Mouse (Mus musculus) bone marrow, adult 2 months (tissue): ENCODE data around the gene Krt75. TPM values are rescaled to one million over a fixed set of nuclear protein-coding genes. Genes with fewer than 3 reads are reported as not detected.
A peak's percentile ranks its signal among the peaks of the same experiment; 100 is the strongest.
"Not testable (repeated sequence)": the region's sequence is repeated elsewhere in the genome, so short reads cannot be mapped to it uniquely, and the experiment has no call there.

Experiments used
- H3K27ac ChIP-seq: fragments of 200-500 bp; 2 replicates; pipeline ENCODE4 v1.5.1; 2012; ENCODE audit warnings: low read depth, mild to moderate bottlenecking, control low read depth, inconsistent platforms, low read length; ENCODE audit not compliant: control insufficient read depth, poor library complexity, insufficient read depth
- H3K4me1 ChIP-seq: fragments of 200-500 bp; 2 replicates; pipeline ENCODE4 v1.6.1; 2011; ENCODE audit warnings: low read length; ENCODE audit not compliant: control insufficient read depth, insufficient read depth
- H3K4me3 ChIP-seq: fragments of 200-500 bp; replicated peaks from 2 replicates; pipeline ENCODE3; 2011; ENCODE audit warnings: mild to moderate bottlenecking, low read depth, low read length, control low read depth; ENCODE audit not compliant: control insufficient read depth
- CTCF ChIP-seq: fragments of 200-500 bp; IDR thresholded peaks from 2 replicates; pipeline ENCODE4 v1.5.1; 2011; ENCODE audit warnings: low read length, control low read depth; ENCODE audit not compliant: control insufficient read depth, insufficient read depth
- POLR2A ChIP-seq: fragments of 200-500 bp; IDR thresholded peaks from 2 replicates; pipeline ENCODE4 v1.6.1; 2011; ENCODE audit warnings: low read depth, mild to moderate bottlenecking, control low read depth, low read length, borderline replicate concordance; ENCODE audit not compliant: control insufficient read depth
- WGBS: fragments of 180-500 bp; shearing (Covaris S2); methylation state at CpG from one replicate; pipeline ENCODE4 v1.1.7; 2018; 5-methylcytosine and 5-hydroxymethylcytosine counted together
- polyA plus RNA-seq: library from polyadenylated mRNA; stranded (reverse); fragments of >200 nt; gene quantifications from 2 replicates; pipeline ENCODE4 v1.2.4, GENCODE M21; 2011; ENCODE audit warnings: low replicate concordance; ENCODE audit not compliant: missing spikeins, insufficient read depth, insufficient read length

Gene Krt75
- polyA plus RNA-seq, 1 experiment: not detected

DNA sequence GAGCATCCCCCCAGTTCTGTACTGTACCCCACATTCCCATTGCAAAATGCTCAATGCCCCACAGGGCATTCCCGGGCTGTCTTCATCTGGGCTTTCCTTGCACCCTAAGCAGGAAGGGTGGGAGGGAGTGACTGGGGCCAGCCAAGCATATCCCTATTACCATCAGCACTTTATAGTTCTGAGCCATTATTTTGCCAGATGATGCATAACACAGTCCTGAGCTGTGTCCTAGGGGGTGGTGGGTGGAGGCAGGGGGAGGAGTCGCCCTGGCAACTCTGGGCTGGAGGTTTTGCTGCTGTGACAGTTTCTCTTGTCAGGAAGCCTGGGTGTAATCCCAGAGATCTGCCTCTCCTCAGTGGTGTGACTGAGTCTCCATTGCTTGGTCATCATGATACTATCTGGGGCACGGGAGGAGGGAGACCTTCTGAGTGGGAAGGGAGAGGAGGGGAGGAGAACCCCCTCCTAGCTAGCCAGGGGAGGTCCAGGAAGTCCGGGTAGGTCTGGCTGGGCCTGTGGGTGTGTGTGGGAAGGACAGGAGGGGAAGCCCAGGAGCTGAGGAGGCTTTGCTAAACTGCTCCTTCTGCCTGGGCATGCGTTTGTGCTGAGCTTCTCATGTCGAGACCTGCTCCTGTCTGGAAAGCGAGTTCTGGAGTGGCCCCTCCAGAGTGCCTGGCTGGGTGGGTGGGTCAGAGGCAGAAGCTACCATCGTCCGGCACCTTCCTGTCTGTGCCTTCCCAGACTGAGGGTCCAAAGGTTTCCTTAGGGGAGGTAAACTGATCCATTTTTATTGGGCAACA is 37.5 kb downstream of the Krt75 start:
- Histone ChIP-seq H3K27ac (no peak overlapping the region), H3K4me1 (no peaks in the 10 kb centered on the region)

DNA sequence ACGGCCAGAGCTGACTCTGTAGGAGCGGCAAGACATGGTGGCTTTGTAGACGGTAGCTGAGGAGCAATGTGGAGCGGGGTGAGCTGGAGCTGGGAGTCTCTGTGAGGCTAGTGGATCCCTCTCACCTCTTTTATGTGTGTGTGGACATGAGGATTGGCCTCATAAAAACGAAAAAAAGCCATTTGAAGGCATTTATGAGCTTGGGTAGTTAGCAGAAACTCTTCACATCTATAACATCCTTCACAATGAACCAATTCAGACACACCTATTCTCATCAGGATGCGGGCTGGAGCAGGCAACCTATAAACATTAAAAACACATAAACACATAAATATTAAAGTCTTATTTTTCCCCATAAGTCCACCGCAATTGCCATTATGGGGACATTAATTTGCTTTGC is 41.0 kb downstream of the Krt75 start, which contains the start of gene Krt84:
Gene Krt84, minus strand, starts transcription at position 101 of the 400 bp plus-strand sequence.
- H3K4me3 ChIP-seq: no peak within 1 kb of the TSS
- no peak for TF ChIP-seq CTCF
- TF ChIP-seq POLR2A: no peak
- no peak within 1 kb of the TSS for H3K27ac ChIP-seq
- 74% methylated on average over 7 of the region's 7 CpGs for whole genome bisulfite sequencing
- H3K4me1 ChIP-seq: no peaks in the 10 kb centered on the region

More for the DNA sequence above, 37.5 kb downstream of the Krt75 start:
- WGBS: 32% methylated on average over 9 of the region's 9 CpGs
- no peak overlapping the region for H3K4me3 ChIP-seq
- no peak for TF ChIP-seq CTCF
- no peak for TF ChIP-seq POLR2A

DNA sequence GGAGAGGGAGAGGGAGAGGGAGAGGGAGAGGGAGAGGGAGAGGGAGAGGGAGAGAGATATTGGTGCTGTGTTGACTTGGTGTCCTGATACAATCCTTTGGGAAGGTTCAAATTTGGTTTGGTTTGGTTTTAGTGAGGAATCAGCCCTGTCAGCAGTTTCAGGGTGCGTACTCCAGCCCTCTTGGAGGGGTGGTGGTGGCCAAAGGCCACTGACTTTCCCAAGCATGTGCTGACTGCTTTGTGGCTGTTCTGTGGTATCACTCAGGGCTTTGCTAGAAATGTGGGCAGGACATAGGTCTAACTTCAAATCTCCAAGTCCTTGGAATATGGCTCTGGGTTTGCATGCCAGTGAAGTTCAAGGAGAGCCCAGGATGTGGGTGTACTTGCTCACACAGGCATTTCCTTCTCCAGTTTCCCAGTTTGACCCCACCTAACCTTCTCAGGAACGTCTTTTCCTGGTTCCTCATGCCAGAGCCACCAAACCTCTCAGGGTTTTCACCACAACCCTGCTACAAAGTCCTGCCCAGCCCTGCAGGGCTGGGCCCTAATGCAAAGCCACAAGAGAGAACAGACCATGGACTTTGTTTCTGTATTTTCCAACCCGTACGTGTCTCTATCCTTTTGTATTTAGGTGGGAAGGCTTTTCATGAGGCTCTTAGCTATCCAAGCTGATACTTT is 51.0 kb downstream of the Krt75 start:
- Histone ChIP-seq H3K4me3 (no peak overlapping the region), H3K4me1 (no peaks in the 10 kb centered on the region), H3K27ac (no peak overlapping the region)
- TF ChIP-seq POLR2A: no peak
- no peak for TF ChIP-seq CTCF
- 47% methylated on average over 4 of the region's 4 CpGs for WGBS

DNA sequence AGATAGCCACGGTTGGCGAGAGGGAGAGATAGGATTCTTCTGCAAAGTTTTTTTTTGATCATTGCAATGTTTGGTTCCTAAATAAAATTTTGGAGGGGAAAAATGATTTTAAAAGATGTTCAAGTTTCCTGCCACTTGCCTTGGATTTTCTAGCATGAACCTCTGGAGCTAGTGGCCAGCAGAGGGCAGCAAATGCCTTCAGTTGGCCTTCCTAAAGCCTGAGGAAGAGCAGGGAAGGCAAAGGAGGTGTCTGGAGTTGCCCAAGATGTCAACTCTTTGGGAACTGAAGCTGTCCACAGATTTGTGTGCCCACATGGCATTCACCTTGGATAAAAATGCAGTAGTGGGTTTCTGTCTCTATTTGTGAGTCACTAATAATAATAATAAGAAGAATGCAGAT is 53.9 kb downstream of the Krt75 start:
- Histone ChIP-seq H3K4me3 (no peak overlapping the region), H3K4me1 (no peaks in the 10 kb centered on the region), H3K27ac (no peak overlapping the region)
- 18% methylated on average over 2 of the region's 2 CpGs for WGBS
- TF ChIP-seq POLR2A (no peak), CTCF (peak; percentile 69)

DNA sequence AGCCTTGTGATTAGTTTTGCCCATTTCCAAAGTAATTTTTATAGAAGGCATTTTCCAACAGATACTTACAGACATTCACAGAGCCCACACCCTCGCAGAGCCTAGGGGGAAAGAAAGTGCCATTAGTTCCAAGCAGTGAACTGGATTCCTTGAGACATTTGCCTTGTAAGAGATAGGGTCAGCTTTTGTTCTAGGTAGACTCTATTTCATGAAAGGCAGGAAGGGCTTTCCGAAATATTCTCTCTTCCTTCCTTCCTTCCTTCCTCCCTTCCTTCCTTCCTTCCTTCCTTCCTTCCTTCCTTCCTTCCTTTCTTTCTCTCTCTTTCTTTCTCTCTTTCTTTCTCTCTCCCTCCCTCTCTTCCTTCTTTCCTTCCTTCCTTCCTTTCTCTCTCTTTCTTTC is 56.5 kb downstream of the Krt75 start, which contains the start of gene Gm49425:
Gene Gm49425, minus strand, starts transcription at position 101 of the 400 bp plus-strand sequence.
- 49% methylated on average over 2 of the region's 2 CpGs for WGBS
- not testable (repeated sequence) for H3K4me3 ChIP-seq, H3K27ac ChIP-seq, H3K4me1 ChIP-seq

Other genes starting within 250 kb of the Krt75 start
- 1.3 and 3.5 TPM in 2 replicates for gene Krt80, start 203.7 kb downstream of the Krt75 start, polyA plus RNA-seq
- 1.3 and 4.3 TPM in 2 replicates for gene Krt7, start 162.9 kb downstream of the Krt75 start, polyA plus RNA-seq
- gene Krt87, start 135.1 kb downstream of the Krt75 start, polyA plus RNA-seq: not detected in 2 replicates
- not detected in 2 replicates for gene Krt88, start 126.2 kb downstream of the Krt75 start, polyA plus RNA-seq
- not detected in 2 replicates for gene Krt81, start 110.2 kb downstream of the Krt75 start, polyA plus RNA-seq
- 1.6 TPM in 1 of 2 replicates, not detected in the other for gene Krt86, start 100.4 kb downstream of the Krt75 start, polyA plus RNA-seq
- 2.3 and 4.1 TPM in 2 replicates for gene Krt83, start 82.4 kb downstream of the Krt75 start, polyA plus RNA-seq
- not detected in 2 replicates for gene Gm49425, start 56.6 kb downstream of the Krt75 start, polyA plus RNA-seq
- not detected in 2 replicates for gene Krt84, start 41.1 kb downstream of the Krt75 start, polyA plus RNA-seq
- not detected in 2 replicates for gene Krt82, start 23.2 kb downstream of the Krt75 start, polyA plus RNA-seq
- not detected in 2 replicates for gene Krt90, start 11.0 kb downstream of the Krt75 start, polyA plus RNA-seq
- not detected in 2 replicates for gene Gm5414, start 54.3 kb upstream of the Krt75 start, polyA plus RNA-seq
- gene Gm5478, start 73.5 kb upstream of the Krt75 start, polyA plus RNA-seq: not detected in 2 replicates
- gene Krt6b, start 106.4 kb upstream of the Krt75 start, polyA plus RNA-seq: not detected in 2 replicates
- not detected in 2 replicates for gene Krt6a, start 120.4 kb upstream of the Krt75 start, polyA plus RNA-seq
- not detected in 2 replicates for gene Krt5, start 139.0 kb upstream of the Krt75 start, polyA plus RNA-seq
- gene Krt71, start 169.2 kb upstream of the Krt75 start, polyA plus RNA-seq: not detected in 2 replicates
- not detected in 2 replicates for gene Krt72, start 212.6 kb upstream of the Krt75 start, polyA plus RNA-seq
- gene Krt73, start 228.4 kb upstream of the Krt75 start, polyA plus RNA-seq: not detected in 2 replicates
- gene Krt2, start 244.3 kb upstream of the Krt75 start, polyA plus RNA-seq: not detected in 2 replicates